In genomic region chr10:13496315-13496714, GRCm38 (mm10) we compare ENCODE assay signal across 16 mouse cellular contexts. TPM values are rescaled to one million over a fixed set of nuclear protein-coding genes. Genes with fewer than 3 reads are reported as not detected.
"Had no signal": no experiment of that assay in that cellular context is flagged by ENCODE, and none has a peak within 500 bp of the region (broad histone marks: within the 10 kb centered on the region; RNA-seq: fewer than 3 reads in every experiment).

No protein-coding gene starts in this region.

- DNase-seq: kidney, postnatal 4 days; lung, adult 2 months; lung, postnatal 36 days; midbrain, embryonic 14.5 days; right cerebral cortex, adult 18-20 months; right cerebral cortex, postnatal 25 days; thymus, postnatal 36 days had no signal

- H3K27me3 ChIP-seq: liver, embryonic 15.5 days had no signal

- H3K9ac ChIP-seq: liver, embryonic 15.5 days; neural tube, embryonic 15.5 days had no signal

- H3K4me2 ChIP-seq: liver, embryonic 11.5 days; liver, embryonic 15.5 days; neural tube, embryonic 15.5 days had no signal

- H3K9me3 ChIP-seq: limb, embryonic 10.5 days; liver, embryonic 15.5 days; midbrain, embryonic 10.5 days; neural tube, embryonic 15.5 days had no signal

- H3K4me3 ChIP-seq: layer of hippocampus, adult 2 months; left cerebral cortex, adult 2 months; limb, embryonic 10.5 days; liver, embryonic 15.5 days; midbrain, embryonic 10.5 days; myocyte; neural tube, embryonic 15.5 days had no signal

- H3K27ac ChIP-seq: layer of hippocampus, adult 2 months; left cerebral cortex, adult 2 months; limb, embryonic 10.5 days; liver, embryonic 15.5 days; midbrain, embryonic 10.5 days; neural tube, embryonic 15.5 days had no signal

- ATAC-seq: lung, postnatal 0 days had no signal

- H3K36me3 ChIP-seq: limb, embryonic 10.5 days; liver, embryonic 15.5 days; midbrain, embryonic 10.5 days; neural tube, embryonic 15.5 days had no signal

RNA-seq across cellular contexts. Expression of gene Phactr2, which starts 22.1 kb away (rescaled TPM):
- polyA plus RNA-seq: myocyte had no signal
